In the genomic region with DNA sequence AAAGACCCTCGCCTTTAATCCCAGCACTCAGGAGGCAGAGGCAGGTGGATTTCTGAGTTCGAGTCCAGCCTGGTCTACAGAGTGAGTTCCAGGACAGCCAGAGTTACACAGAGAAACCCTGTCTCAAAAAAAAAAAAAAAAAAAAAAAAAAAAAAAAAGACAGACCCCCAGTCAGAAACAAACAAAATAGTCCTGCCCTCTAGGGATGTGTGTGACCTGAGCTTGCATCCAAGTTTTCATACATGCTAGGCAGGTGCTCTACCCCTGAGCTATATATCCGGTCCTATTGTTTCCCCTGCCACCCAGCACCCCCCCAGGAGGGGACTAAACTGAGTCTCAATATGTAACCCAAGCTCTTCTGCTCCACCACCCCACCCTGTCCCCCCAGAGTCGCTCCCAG, we compare ENCODE assay signal across 4 mouse cellular contexts. TPM values are rescaled to one million over a fixed set of nuclear protein-coding genes. Genes with fewer than 3 reads are reported as not detected.
"Had no signal": no experiment of that assay in that cellular context is flagged by ENCODE, and none has a peak within 500 bp of the region (broad histone marks: within the 10 kb centered on the region; RNA-seq: fewer than 3 reads in every experiment).

No protein-coding gene starts in this region.

RNA-seq across cellular contexts. Expression of a gene that starts 22.3 kb away (rescaled TPM):
- total RNA-seq: megakaryocyte progenitor cell, adult 5-6 weeks; monocyte, adult 5-6 weeks; neutrophil, adult 5-6 weeks had no signal
- polyA plus RNA-seq: macrophage had no signal
